Mouse (Mus musculus) limb, embryonic 10.5 days (tissue): ENCODE results near the gene Trabd2b. TPM values are rescaled to one million over a fixed set of nuclear protein-coding genes. Genes with fewer than 3 reads are reported as not detected.

ENCODE experiments used
- DNase-seq: peaks from one replicate; pipeline ENCODE4 v3.0.0-alpha.2; 2017; ENCODE audit warnings: low spot score
- H3K27ac ChIP-seq: fragments of 300-500 bp; sonication (generic); 2 replicates; pipeline ENCODE4 v1.5.1; 2016; ENCODE audit warnings: mild to moderate bottlenecking
- H3K27me3 ChIP-seq: fragments of 300-500 bp; sonication (generic); 2 replicates; pipeline ENCODE4 v1.6.1; 2016; ENCODE audit warnings: low read depth, mild to moderate bottlenecking; ENCODE audit not compliant: poor library complexity, severe bottlenecking
- H3K36me3 ChIP-seq: fragments of 300-500 bp; sonication (generic); 2 replicates; pipeline ENCODE4 v1.6.1; 2016; ENCODE audit warnings: mild to moderate bottlenecking, moderate library complexity
- H3K4me1 ChIP-seq: fragments of 300-500 bp; sonication (generic); 2 replicates; pipeline ENCODE4 v1.6.1; 2016
- H3K4me3 ChIP-seq: fragments of 300-500 bp; sonication (generic); 2 replicates; pipeline ENCODE4 v1.5.1; 2016; ENCODE audit warnings: mild to moderate bottlenecking, moderate library complexity
- H3K9me3 ChIP-seq: fragments of 300-500 bp; sonication (generic); replicated peaks from 2 replicates; pipeline ENCODE4 v1.6.1; 2016; ENCODE audit warnings: mild to moderate bottlenecking
- WGBS: fragments of 180-500 bp; shearing (Covaris S2); methylation state at CpG from one replicate; pipeline ENCODE4 v1.1.7; 2016; 5-methylcytosine and 5-hydroxymethylcytosine counted together
- polyA plus RNA-seq: library from polyadenylated mRNA; unstranded; fragments of >200 nt; fragmentation: Nextera tagmentation; extraction: Ambion mirVana; gene quantifications from 2 replicates; pipeline ENCODE4 v1.2.1, GENCODE M21; 2016

Gene Trabd2b
- polyA plus RNA-seq, 1 experiment from 2014 or later = 0.34 TPM

- H3K9me3 ChIP-seq = no peaks in the 10 kb centered on the region
- no peak overlapping the region for H3K27ac ChIP-seq
- no peak for DNase-seq
- H3K27me3 ChIP-seq = peaks cover 48% of the 10 kb centered on the region; the same call in 1 of the 2 replicates
- peaks cover 7% of the 10 kb centered on the region; the same call in 1 of the 2 replicates for H3K4me1 ChIP-seq
- H3K36me3 ChIP-seq = no peaks in the 10 kb centered on the region
- H3K4me3 ChIP-seq = no peak overlapping the region
- WGBS = 52% methylated on average over 5 of the region's 5 CpGs
Observed at GRCm38 (mm10) chr4:114459591-114459990, 53.1 kb downstream of the Trabd2b start.

GRCm38 (mm10) chr4:114460401-114460800, 53.9 kb downstream of the Trabd2b start:
- H3K4me3 ChIP-seq = no peak overlapping the region
- peaks cover 48% of the 10 kb centered on the region; the same call in 1 of the 2 replicates for H3K27me3 ChIP-seq
- no peak for DNase-seq
- 79% methylated on average over 5 of the region's 5 CpGs for WGBS
- no peaks in the 10 kb centered on the region for H3K36me3 ChIP-seq
- no peak overlapping the region for H3K27ac ChIP-seq
- no peaks in the 10 kb centered on the region for H3K9me3 ChIP-seq
- H3K4me1 ChIP-seq = peaks cover 7% of the 10 kb centered on the region; the same call in 1 of the 2 replicates

GRCm38 (mm10) chr4:114461093-114461492, 54.6 kb downstream of the Trabd2b start:
- WGBS = 82% methylated on average over 5 of the region's 5 CpGs
- Histone ChIP-seq H3K9me3 (no peaks in the 10 kb centered on the region), H3K27ac (no peak overlapping the region), H3K4me3 (no peak overlapping the region), H3K27me3 (peaks cover 51% of the 10 kb centered on the region; the same call in 1 of the 2 replicates), H3K4me1 (peaks cover 7% of the 10 kb centered on the region; the same call in 1 of the 2 replicates), H3K36me3 (no peaks in the 10 kb centered on the region)
- DNase-seq = no peak

- no peak for DNase-seq
- 81% methylated on average over 2 of the region's 2 CpGs for WGBS
- Histone ChIP-seq H3K4me1 (peaks cover 8% of the 10 kb centered on the region; the same call in 1 of the 2 replicates), H3K27ac (no peak overlapping the region), H3K4me3 (no peak overlapping the region), H3K36me3 (no peaks in the 10 kb centered on the region), H3K9me3 (no peaks in the 10 kb centered on the region), H3K27me3 (peaks cover 71% of the 10 kb centered on the region)
Observed at GRCm38 (mm10) chr4:114465641-114466040, 59.1 kb downstream of the Trabd2b start.

- no peaks in the 10 kb centered on the region for H3K36me3 ChIP-seq
- DNase-seq = no peak
- H3K9me3 ChIP-seq = no peaks in the 10 kb centered on the region
Observed at GRCm38 (mm10) chr4:114467371-114468094, 61.0 kb downstream of the Trabd2b start.

GRCm38 (mm10) chr4:114468095-114468429, 61.5 kb downstream of the Trabd2b start:
- WGBS = 44% methylated on average over 7 of the region's 7 CpGs
- no peak for DNase-seq
- Histone ChIP-seq H3K9me3 (no peaks in the 10 kb centered on the region), H3K27me3 (peaks cover 71% of the 10 kb centered on the region), H3K4me3 (no peak overlapping the region), H3K36me3 (no peaks in the 10 kb centered on the region), H3K27ac (no peak overlapping the region), H3K4me1 (peaks cover 23% of the 10 kb centered on the region; the same call in 1 of the 2 replicates)

More at GRCm38 (mm10) chr4:114467371-114468094, 61.0 kb downstream of the Trabd2b start:
- Histone ChIP-seq H3K4me3 (no peak overlapping the region), H3K4me1 (peaks cover 20% of the 10 kb centered on the region; the same call in 1 of the 2 replicates), H3K27ac (no peak overlapping the region), H3K27me3 (peaks cover 73% of the 10 kb centered on the region)
- 63% methylated on average over 6 of the region's 6 CpGs for WGBS

- Histone ChIP-seq H3K27me3 (peaks cover 89% of the 10 kb centered on the region), H3K4me3 (no peak overlapping the region), H3K9me3 (no peaks in the 10 kb centered on the region), H3K27ac (no peak overlapping the region), H3K4me1 (peaks cover 25% of the 10 kb centered on the region; the same call in 1 of the 2 replicates), H3K36me3 (no peaks in the 10 kb centered on the region)
- 83% methylated on average over 1 of the region's 1 CpGs for WGBS
- no peak for DNase-seq
Observed at GRCm38 (mm10) chr4:114469881-114470280, 63.4 kb downstream of the Trabd2b start.

- Histone ChIP-seq H3K9me3 (no peaks in the 10 kb centered on the region), H3K27me3 (peaks cover 94% of the 10 kb centered on the region), H3K36me3 (no peaks in the 10 kb centered on the region), H3K4me3 (no peak overlapping the region), H3K27ac (no peak overlapping the region), H3K4me1 (peaks cover 36% of the 10 kb centered on the region)
- WGBS = 53% methylated on average over 5 of the region's 5 CpGs
- DNase-seq = no peak
Observed at GRCm38 (mm10) chr4:114472143-114472542, 65.6 kb downstream of the Trabd2b start.

GRCm38 (mm10) chr4:114476316-114476715, 69.8 kb downstream of the Trabd2b start:
- Histone ChIP-seq H3K9me3 (no peaks in the 10 kb centered on the region), H3K27me3 (peaks cover 94% of the 10 kb centered on the region), H3K27ac (no peak overlapping the region), H3K4me3 (no peak overlapping the region), H3K36me3 (no peaks in the 10 kb centered on the region), H3K4me1 (peaks cover 67% of the 10 kb centered on the region)
- DNase-seq = no peak
- WGBS = 80% methylated on average over 3 of the region's 3 CpGs

GRCm38 (mm10) chr4:114477082-114477771, 70.7 kb downstream of the Trabd2b start:
- WGBS = 16% methylated on average over 11 of the region's 11 CpGs
- H3K36me3 ChIP-seq = no peaks in the 10 kb centered on the region
- 0 out of 2 replicates have a peak overlapping the region, but pooled peaks have one; percentile 7 for H3K4me3 ChIP-seq
- H3K9me3 ChIP-seq = no peaks in the 10 kb centered on the region
- peak overlapping the region; percentile 48 for H3K27ac ChIP-seq
- DNase-seq = peak; percentile 72
- H3K4me1 ChIP-seq = peaks cover 65% of the 10 kb centered on the region
- peaks cover 94% of the 10 kb centered on the region for H3K27me3 ChIP-seq

- no peaks in the 10 kb centered on the region for H3K9me3 ChIP-seq
- H3K27me3 ChIP-seq = peaks cover 92% of the 10 kb centered on the region
- peaks cover 56% of the 10 kb centered on the region for H3K4me1 ChIP-seq
- no peak overlapping the region for H3K27ac ChIP-seq
- H3K36me3 ChIP-seq = no peaks in the 10 kb centered on the region
- 2% methylated on average over 5 of the region's 5 CpGs for WGBS
- no peak for DNase-seq
- H3K4me3 ChIP-seq = no peak overlapping the region
Observed at GRCm38 (mm10) chr4:114481518-114481917, 75.0 kb downstream of the Trabd2b start.

- DNase-seq = no peak
- Histone ChIP-seq H3K36me3 (no peaks in the 10 kb centered on the region), H3K4me3 (no peak overlapping the region), H3K27me3 (peaks cover 92% of the 10 kb centered on the region), H3K9me3 (no peaks in the 10 kb centered on the region), H3K27ac (no peak overlapping the region), H3K4me1 (peaks cover 35% of the 10 kb centered on the region)
- WGBS = 58% methylated on average over 2 of the region's 2 CpGs
Observed at GRCm38 (mm10) chr4:114484173-114484572, 77.6 kb downstream of the Trabd2b start.

GRCm38 (mm10) chr4:114485996-114486395, 79.5 kb downstream of the Trabd2b start:
- H3K27me3 ChIP-seq = peaks cover 92% of the 10 kb centered on the region
- no peaks in the 10 kb centered on the region for H3K36me3 ChIP-seq
- WGBS = 44% methylated on average over 5 of the region's 5 CpGs
- no peak for DNase-seq
- H3K9me3 ChIP-seq = no peaks in the 10 kb centered on the region; the same call in 1 of the 2 replicates
- H3K4me3 ChIP-seq = no peak overlapping the region
- peaks cover 19% of the 10 kb centered on the region for H3K4me1 ChIP-seq
- no peak overlapping the region for H3K27ac ChIP-seq
